Mouse (Mus musculus) brain, embryonic 18.5 days (tissue): ENCODE measurements at regions not wholly inside any gene's neighbourhood (a gene's known extent, or its start where the extent isn't known, plus 50 kb on each side); places are given as distances from the start of the nearest gene placed in this dataset.

Experiments used
- DNase-seq: peaks from one replicate; pipeline ENCODE4 v3.0.0-alpha.2; 2012; ENCODE audit warnings: low read depth, low spot score

DNA sequence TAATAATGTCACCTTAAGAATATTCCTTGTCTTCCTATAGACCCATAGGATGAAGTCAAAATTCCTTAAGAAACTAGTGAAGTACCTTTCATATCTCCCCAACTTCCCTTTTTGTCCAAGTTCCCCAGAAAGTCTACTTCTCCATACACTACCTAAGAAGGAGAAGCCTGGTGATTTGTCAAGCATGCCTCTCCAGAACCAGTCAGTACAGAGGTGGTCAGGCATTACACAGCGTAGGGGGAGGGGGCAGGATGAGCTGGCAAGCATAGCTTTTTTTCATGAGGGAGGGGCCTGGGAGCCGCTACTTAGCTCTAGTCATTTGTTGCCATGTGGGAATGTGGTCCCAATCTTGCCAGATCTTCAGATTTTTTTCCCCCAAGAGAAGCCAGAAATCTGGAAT is 54.0 kb upstream of the Satb2 start:
- no peak for DNase-seq

DNA sequence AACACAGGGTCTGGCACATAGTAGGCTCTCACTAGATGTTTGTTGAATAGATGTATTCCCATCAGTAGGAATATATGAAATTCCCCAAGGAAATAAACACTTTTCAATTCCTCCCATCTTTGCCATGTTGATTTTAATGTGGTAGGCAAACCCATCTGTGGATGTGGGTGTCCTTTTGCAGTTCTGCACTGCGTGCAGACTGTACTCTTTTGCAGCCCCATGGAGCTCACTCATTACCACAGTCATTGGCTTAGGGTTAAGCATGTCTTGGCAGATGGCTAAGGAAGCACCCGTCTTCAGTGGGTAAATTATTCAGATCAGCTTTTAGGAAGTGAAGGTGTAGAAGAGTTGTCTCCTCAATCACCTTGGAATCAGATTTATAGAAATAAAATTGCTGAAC is 54.8 kb upstream of the Satb2 start:
- DNase-seq, result no peak

DNA sequence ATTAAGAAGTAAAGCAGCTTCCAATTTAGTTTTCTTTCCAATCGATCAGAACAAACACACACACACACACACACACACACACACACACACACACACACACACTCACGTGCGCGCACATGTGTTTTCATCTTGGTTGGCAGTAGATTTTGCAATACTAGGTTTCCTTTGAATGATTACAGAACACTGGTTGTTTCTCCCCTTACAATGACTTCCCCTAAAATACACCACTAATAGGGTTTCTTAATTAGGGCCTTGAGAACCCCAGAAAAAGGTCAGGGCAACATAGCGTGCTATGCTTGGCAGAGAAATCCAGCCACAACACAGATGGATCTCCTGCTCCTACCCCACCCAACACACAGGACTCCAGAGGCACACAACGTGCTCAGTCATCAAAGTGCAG is 56.0 kb upstream of the Satb2 start:
- no peak for DNase-seq

DNA sequence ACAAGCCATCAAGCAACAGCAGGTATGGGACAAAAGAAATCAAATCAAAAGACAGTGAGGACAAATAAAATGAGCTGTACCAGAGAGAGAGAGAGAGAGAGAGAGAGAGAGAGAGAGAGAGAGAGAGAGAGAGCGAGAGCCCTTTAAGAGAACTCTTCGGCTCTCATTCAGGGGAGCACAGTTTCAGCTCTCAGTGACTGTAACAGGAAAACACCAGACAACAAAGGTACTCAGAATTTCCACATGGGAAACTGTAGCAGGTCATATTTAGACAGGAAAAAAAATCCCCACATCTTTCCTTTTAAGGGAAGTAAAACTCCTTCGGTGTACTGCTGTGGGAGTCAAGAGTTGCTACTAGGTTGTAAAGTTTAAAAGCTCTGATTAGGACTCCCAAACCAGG is 57.9 kb upstream of the Satb2 start:
- no peak for DNase-seq

DNA sequence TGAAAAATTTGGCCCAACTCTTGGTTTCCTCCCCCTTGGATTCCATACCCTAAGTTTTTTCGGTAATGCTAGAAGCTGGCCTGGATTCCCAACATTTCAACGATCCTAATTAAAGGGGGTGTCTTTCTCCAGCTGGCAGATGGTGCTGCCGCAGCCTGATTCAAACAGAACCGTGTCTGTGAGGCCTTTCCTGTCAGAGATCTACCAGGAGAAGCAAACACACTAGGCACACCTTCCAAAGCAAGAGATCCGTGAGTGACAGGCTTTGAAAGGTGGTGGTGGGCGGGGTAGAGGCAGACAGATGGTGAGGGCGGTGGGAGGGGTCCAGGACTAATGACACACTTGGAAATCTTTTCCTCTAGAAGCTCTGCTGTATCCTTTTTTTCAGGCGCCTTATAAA is 61.8 kb upstream of the Satb2 start:
- DNase-seq, result no peak

DNA sequence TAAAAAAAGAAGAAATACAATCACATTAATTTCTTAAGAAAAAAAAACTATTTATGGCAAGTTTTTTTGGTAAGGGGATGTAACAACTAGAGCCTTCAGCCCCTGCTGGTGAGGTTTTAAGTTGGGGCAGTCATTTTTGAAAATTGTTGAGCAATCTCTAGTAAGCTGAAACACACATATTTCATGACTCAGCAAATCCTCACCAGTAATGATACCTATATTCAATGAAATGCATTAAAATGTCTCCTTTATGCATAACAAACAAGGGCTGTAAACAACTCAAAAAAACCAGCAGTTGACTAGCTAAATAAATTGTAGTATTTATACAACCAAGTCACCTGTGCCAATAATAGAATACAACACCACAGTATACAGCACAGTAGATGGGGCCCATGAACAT is 63.1 kb upstream of the Satb2 start:
- DNase-seq, result no peak

DNA sequence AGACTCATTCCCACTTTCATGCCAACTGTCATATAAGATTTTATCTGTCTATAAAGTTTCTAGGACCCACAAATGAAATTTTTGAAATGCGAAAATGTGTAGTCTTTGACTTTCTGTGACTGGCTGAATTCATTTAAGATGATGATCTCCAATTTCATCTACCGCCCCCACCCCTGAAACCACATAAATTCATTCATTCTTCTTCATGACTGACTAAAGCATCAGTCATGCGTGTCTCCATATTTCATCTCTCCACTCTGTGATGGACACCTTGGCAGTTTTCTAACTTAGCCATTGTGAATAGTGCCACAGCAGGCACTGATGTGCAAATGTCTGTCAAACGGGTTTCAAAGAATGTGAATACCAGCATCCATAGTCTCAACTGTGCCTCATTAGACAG is 75.4 kb upstream of the Satb2 start:
- DNase-seq, result no peak

DNA sequence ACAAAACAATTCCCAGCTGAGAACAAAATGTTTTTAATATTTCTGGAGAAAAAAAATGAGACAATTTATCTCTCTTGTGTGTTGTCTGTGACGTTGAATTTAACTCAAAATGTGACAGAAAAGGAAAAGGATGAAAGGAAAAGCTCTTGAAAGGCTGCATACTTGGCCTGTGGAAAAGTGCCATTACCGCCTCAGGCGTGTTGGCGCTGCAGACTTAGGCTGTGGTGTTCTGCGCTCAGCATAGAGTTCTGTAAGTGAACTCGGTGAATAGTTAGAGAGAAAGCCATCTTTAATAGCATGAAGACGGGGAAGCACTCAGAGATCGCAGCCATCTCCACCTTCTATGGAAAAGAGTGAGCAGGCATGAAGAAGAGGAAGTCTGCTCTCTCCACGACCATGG is 77.5 kb upstream of the Satb2 start:
- DNase-seq, result no peak

DNA sequence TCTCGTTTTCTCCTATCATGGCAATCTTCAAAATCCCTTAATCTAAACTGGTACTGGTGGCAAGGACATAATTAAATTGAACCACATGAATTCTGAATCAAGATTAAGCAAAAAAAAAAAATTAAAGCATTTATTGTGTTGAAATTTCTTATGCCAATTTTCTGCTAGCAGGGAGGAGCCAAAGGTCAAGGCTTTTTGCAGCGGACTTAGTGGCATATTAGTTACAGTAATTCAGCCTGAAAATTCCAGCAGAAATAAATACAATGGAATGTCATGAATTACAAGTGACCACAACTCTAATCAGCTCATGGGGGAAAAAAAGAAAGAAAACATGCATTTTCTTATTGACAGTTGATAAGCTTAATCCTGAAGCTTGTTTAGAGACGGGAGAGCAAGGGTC is 80.8 kb upstream of the Satb2 start:
- DNase-seq, result no peak

DNA sequence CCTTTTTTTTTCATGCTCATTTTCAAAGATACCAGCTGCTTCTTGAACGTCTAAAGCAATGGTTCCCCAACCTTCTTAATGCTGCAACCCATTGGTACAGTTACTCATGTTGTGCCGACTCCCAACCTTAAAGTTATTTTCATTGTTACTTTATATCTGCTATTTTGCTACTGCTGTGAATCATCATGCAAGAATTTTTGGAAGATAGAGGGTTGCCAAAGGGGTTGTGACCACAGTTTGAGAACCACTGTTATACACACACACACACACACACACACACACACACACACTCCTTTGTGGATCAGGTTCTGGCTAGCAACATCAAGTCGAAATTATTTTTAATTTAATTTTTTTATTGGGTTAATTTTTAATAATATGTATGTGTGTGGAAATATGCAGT is 96.8 kb upstream of the Satb2 start:
- no peak for DNase-seq

DNA sequence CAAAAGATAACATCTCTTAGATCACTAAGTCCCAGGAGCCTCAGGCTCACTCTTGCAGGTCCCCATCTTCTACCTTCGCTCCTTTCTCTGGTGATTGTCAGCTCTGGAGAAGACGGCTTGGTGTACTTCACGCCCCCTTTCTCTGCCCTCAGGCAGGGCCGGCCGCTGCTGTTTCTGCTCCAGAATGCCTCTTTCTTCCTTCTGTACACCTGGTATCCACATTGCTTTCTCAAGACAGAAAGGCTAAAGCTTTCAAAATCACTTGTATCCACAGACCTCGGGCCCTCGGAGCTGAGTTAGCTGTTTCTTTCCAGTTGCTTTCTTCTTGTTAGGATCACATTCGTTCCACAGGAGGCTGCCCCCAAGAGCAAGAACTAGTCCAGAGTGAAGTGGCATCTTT is 98.2 kb upstream of the Satb2 start:
- no peak for DNase-seq

DNA sequence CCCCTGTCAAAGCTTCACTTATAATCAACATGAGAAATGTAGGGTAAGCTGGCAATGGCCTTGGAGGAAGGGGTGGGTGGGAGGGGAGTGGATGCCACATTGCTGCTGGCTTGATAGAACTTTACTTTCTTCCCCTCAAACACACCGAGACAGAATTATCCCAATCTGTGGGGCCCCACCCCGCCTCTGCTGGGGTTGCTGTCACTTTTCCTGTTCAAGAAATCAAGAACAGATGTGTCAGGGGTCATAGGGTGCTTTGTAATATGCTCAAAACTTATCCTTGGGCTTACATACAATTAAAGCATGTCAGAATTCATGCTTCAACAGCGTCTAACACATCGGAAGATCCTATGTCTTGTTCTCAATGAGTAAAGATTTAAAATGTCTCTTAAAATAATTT is 101.9 kb upstream of the Satb2 start:
- no peak for DNase-seq

DNA sequence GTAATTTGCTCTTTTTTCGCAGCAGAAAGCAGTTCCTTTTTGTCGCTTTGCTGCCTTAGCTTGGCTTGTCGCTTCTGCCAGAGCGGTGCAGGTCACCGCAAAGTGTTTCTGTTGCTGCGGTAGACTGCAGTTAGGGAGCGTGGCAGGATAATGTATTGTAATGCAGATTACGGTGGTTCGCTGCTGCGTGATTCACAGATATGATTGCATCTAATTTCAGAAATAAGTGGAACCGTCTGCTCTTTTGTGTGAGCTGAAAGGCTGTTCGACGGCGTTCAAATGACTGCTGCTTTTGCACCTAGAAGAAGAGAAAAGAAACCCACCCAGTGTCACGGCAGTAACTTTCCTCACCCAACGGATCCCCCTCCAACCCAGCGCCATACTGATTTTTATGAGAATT is 104.7 kb upstream of the Satb2 start:
- DNase-seq, result peak; percentile 34

DNA sequence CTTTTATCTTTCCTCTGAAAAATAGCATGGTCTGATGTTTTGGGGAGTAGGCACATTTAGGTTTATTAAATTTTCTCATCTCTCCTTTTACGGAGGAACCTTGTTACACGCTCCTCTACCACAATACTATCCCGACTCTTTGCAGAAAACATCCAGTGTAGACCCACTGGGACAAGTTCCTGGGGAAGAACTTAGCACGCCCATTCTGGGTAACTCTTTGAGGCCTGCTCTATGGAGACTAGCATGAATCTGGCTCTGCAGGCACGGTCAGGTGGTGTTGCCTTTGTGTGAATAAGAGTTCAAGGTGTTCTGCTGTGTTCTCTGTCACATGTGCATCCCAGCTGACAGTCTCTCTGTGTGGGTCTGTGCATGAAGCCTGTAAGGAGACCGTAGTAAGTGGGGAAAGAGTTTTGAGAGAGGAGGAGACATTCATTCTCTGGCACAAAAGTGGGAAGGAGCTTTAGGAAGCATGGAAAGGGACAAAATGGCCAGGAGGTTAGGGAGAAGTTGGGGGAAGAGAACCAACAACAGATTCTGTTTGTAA is 105.2 kb upstream of the Satb2 start:
- DNase-seq, result no peak

DNA sequence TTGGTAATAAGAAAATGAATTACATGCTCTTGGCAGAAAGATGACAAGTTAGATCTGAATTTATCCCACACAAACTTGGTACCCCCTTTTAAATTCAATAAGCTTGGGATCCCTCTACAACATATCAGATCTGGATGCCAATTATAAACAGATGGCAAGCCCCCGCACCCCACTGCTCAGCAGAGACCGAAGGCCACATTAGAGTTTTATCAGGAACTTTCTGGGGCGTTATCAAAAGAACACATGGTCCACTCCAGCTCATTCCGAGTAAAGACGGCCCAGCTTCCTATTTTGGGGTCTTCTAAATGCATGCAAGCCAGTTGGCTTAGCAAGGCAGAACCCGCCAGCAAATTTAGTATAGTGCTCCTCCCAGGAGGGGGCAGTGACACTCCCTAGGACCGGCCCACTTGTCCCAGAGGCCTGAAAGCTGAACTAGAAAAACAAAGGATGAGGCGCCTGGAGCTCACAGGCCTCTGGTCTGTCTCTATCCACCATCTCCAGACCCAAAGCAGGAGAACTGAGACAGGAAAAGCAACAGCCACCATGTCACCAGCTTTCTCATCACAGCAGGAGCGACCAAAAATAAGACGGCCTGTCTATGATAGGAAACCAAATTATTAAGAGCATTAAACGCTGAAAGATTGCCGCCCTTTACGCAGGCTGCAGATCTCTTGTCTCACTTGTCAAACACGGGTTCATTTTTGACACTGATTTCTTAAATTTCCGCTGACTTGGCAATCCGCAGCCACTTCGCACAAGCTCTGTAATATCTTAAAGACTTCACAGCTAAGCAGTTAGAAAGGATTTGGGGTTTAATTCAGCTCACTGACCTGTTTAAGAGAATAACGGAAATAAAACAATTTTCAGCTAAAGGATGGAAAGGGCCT is 117.2 kb upstream of the Satb2 start:
- no peak for DNase-seq

DNA sequence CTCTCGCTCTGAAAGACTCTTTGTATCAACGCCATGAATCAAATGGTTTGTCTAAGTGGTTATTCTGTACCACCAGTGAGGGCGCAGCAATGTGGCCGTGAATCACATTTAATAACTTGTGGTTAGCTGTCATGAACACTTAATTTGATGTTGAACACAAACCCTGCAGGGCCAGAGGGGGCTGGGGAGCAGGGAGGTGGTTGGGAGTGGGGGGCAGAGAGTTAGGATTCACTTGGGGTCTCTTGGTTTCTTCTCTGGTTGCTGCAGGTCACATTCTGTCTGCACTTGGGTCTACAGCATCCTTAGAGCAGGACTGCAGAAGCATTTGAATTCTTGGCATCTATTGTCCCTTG is 117.8 kb upstream of the Satb2 start:
- no peak for DNase-seq

DNA sequence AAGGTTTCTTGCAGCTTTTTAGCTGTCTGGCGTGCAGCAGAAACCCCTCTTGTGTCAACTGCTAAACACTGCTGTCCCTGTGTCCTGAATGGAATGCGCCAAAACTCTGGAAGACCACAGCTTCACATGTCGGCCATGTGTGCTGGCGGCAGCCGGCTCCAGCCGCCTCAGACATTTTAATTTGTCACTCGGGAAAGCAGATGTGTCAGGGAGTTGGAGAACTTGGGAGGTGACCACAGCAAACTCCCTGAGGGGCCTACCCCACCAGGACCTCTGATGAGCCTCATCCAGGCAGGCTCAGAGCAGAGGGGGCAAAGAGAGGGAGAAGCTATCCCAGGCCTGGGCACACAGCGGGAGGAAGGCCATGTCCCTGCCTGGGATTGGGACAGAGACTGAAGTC is 118.3 kb upstream of the Satb2 start:
- DNase-seq, result no peak

DNA sequence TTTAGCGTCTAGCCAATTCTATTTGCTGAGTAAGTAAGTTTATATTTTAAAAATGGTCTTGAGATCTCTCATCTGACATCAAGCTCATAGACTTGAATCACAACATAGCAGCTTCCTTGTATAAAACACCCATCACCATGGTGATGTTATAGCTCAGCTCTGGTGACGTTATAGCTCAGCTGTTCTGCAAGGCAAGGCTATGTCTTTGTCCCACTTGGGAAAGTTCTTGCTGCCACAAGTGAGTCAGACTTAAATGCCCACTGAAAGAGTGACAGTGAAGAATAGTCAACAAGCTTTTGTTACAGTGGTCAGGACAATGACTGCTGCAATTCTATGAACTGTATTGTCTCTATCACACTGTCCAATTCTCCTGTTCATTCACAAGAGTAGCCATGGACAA is 122.2 kb upstream of the Satb2 start:
- no peak for DNase-seq

DNA sequence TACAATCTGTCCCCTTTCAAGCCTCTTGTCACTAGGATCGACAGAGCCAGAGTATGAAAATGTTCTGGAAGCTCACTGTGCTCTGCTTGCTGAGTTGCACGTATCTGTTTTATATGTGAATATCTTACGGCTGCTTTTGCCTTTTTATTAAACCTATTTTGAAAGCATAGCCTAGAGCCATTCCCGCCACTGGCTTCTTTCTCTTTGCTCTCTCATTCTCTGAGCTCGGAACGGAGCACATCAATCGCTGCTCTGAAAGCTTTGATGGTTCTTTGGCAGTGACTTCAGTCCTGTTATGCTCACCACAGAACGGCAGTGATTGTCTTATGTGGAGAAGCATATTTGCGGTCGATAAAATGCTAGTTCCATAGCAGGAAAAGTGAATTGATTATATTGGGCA is 128.9 kb upstream of the Satb2 start:
- no peak for DNase-seq

DNA sequence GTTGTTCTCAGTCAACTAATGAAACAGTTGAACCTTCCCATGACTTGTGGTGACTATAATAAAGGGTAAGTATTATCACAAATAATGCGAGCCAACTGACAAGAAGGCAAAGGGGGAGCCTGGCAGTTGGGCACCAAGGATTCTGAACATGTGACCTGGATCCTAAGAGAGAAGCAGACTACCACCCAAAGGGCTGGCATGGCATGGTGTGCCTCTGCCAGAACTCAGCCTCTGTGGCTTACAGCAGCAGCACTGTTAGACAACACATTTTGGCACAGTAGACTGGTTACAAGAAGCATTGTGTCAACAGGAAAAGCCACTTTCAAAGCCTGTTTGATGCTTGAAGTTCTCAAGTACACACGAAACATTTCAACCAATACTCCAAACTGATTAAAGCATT is 142.2 kb upstream of the Satb2 start:
- no peak for DNase-seq

DNA sequence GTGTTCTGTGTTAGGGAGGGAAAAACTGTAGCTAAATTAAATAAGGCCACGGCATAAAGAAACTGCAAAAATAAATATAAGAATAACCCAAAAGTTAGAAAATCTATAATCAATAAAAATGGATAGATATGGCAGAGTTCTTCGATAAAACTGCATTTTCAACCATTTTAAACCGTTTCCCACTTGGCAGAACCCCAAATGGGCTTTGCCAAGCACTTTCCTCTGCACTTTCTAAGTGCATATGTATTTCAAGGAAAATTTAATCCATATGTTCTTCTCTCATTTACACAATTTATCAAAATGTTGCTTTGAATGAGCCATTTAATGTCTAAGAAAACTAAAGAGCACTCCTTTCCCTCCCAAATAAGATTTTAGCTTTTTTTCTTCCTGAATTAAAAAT is 165.7 kb upstream of the Satb2 start:
- DNase-seq, result no peak

DNA sequence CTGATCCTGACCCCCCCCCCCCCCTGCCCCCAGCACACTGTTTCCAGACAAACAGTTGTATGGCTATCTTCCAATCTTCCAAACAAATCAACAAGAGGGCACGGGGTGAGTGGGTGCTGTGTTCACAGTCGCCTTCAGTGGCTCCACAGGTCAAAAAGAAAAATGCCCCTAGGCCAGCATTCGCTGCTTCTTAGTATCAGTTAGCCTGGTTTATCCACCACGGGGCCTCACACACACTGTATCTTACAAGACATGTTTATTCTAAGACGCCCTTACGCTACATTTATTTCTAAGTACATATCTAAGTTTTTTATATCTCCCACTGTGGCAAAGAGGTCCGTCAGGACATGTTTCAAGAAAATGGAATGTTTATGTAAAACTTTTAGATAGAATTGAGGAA is 177.4 kb upstream of the Satb2 start:
- DNase-seq, result no peak

DNA sequence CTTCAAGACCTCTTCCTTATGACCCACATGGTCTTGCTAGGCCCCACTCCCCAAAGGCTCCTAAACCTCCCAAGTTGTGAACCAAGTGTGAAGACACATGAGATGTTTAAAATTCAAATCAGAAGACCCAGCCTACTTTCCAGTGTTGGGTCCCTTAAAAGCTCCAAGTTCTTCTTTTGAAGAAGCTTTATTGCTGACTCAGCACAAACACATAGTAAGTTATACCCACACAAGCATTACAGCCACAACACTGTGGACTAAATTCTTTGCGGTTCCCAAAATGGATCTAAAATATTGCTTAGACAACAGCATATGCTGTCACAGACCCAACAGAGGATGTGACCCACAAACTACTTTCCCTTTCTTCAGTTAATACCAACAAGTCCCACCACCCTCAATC is 186.0 kb upstream of the Satb2 start:
- no peak for DNase-seq
